Mouse (Mus musculus) kidney, adult 2 months (tissue): ENCODE results near the gene Helz.

Experiments
- CTCF ChIP-seq: fragments of 200-500 bp; conservative IDR thresholded peaks from 2 replicates; pipeline ENCODE4 v1.5.1; 2011; ENCODE audit warnings: low read depth, mild to moderate bottlenecking, control low read depth, low read length, moderate library complexity, mixed read lengths; ENCODE audit not compliant: insufficient read depth, insufficient read length
- POLR2A ChIP-seq: fragments of 200-500 bp; IDR thresholded peaks from one replicate; pipeline ENCODE4 v1.6.1; 2011; ENCODE audit warnings: low read depth, low read length, control low read depth

- TF ChIP-seq CTCF (no peak), POLR2A (no peak)
These were observed 109.4 kb downstream of the Helz start for GRCm38 (mm10) chr11:107657117-107657516.
